Mouse (Mus musculus): ENCODE results near the gene Tmem220. TPM values are rescaled to one million over a fixed set of nuclear protein-coding genes. Genes with fewer than 3 reads are reported as not detected.

Gene Tmem220
- polyA plus RNA-seq, 1 experiment, result 7.8 TPM

- Histone ChIP-seq H3K27ac (replicated peaks; ENCODE audit: low read depth, low read length) (no peak overlapping the region), H3K4me1 (ENCODE audit: control insufficient read depth, insufficient read depth, insufficient read length, low read length) (no peaks in the 10 kb centered on the region), H3K4me3 (ENCODE audit: insufficient read depth, low read depth, low read length) (no peak overlapping the region)
These were observed 47.7 kb downstream of the Tmem220 start for GRCm38 (mm10) chr11:67072615-67073130.

DNA sequence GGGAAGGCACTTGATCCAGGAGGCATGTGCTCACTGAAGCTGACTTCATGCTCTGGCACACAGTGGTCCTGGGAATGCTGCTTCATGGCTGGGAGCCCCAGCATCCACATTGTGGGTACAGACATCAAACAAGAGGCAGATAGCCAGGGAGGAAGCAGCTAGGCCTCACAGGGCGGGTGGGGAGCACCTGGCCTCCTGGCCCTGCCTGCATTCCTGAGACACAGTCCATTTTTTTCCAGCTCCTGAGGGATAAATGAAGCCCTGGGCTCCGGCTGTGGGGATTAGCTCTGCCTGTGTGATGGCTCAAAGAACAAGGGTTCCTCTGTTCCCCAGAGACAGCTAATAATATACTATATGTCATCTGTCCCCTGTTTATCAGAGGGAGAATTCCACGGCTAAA is 50.1 kb downstream of the Tmem220 start:
- H3K27ac ChIP-seq (replicated peaks; ENCODE audit: low read depth, low read length), result no peak overlapping the region
- H3K4me1 ChIP-seq (ENCODE audit: control insufficient read depth, insufficient read depth, insufficient read length, low read length), result no peaks in the 10 kb centered on the region
- no peak overlapping the region for H3K4me3 ChIP-seq (ENCODE audit: insufficient read depth, low read depth, low read length)

GRCm38 (mm10) chr11:67076781-67077180 is 51.8 kb downstream of the Tmem220 start:
- H3K4me3 ChIP-seq (ENCODE audit: insufficient read depth, low read depth, low read length), result no peak overlapping the region
- no peaks in the 10 kb centered on the region for H3K4me1 ChIP-seq (ENCODE audit: control insufficient read depth, insufficient read depth, insufficient read length, low read length)
- H3K27ac ChIP-seq (replicated peaks; ENCODE audit: low read depth, low read length), result no peak overlapping the region

DNA sequence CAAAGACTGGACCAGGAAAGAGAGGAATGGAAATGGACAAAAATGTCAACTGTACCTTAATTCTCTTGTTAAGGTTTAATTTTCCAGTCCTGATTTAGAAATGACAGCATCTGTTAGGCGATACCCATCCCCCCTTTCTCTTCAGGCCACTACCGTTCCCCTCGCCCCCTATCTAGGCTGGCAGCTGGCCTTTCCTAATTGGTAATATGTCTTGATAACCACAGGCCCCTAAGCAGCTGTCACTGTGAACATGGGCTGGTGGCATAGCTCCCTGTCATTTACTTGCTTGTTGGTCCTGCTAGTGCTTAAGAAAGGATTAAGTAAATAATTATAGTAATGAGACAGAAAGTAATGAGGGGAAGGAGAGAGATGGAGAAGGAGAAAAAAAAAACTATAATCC is 52.5 kb downstream of the Tmem220 start:
- H3K4me1 ChIP-seq (ENCODE audit: control insufficient read depth, insufficient read depth, insufficient read length, low read length), result no peaks in the 10 kb centered on the region
- H3K4me3 ChIP-seq (ENCODE audit: insufficient read depth, low read depth, low read length), result no peak overlapping the region
- no peak overlapping the region for H3K27ac ChIP-seq (replicated peaks; ENCODE audit: low read depth, low read length)

- no peak within 1 kb of the TSS for H3K4me3 ChIP-seq (ENCODE audit: insufficient read depth, low read depth, low read length)
- no peak within 1 kb of the TSS for H3K27ac ChIP-seq (replicated peaks; ENCODE audit: low read depth, low read length)
- no peaks in the 10 kb centered on the region for H3K4me1 ChIP-seq (ENCODE audit: control insufficient read depth, insufficient read depth, insufficient read length, low read length)
These were observed 53.0 kb downstream of the Tmem220 start, which contains the start of gene Myh3 for GRCm38 (mm10) chr11:67078000-67078399. Myh3 (plus strand) TSS chr11:67078300.

DNA sequence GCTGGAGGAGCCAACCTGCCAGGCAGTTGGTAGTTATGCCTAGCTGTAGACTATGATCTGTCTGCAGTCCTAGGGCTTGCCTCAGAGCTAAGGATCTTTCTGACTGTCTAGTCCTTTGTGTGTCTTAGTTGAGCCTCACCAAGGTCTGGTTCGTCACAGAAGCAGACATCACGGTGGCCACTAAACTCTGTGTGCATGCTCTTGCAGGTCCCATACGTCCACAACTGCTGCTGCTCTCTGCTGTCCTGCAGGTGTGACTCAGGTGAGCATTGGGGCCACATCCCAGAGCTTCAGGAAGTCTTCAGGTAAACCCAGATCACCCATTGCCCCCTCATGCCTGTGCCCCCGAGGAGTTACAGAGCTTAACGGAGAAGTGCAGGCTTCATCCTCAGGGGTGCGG is 53.9 kb downstream of the Tmem220 start:
- H3K4me1 ChIP-seq (ENCODE audit: control insufficient read depth, insufficient read depth, insufficient read length, low read length), result no peaks in the 10 kb centered on the region
- no peak overlapping the region for H3K4me3 ChIP-seq (ENCODE audit: insufficient read depth, low read depth, low read length)
- H3K27ac ChIP-seq (replicated peaks; ENCODE audit: low read depth, low read length), result no peak overlapping the region

- H3K4me3 ChIP-seq (ENCODE audit: insufficient read depth, low read depth, low read length), result no peak overlapping the region
- H3K4me1 ChIP-seq (ENCODE audit: control insufficient read depth, insufficient read depth, insufficient read length, low read length), result no peaks in the 10 kb centered on the region
- no peak overlapping the region for H3K27ac ChIP-seq (replicated peaks; ENCODE audit: low read depth, low read length)
These were observed 54.8 kb downstream of the Tmem220 start for GRCm38 (mm10) chr11:67079740-67080139.

DNA sequence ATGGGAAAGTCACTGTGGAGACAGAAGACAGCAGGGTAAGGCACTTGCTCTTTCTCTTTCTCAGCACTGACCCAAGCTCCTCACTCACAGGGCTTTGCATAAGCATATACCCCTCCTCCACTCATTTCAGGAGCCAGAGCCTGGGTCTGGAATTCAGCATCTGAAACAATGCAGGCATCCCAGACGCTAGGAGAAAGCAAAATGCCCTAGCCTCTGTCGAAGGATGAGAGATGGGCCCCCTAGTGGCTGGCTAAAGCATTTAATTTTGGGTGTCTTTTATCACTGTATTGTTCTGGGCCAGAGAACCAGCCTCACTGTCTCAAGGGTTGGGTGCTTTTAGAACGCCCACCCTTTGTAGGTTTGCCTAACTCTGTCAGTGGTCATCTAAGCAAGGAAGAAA is 55.2 kb downstream of the Tmem220 start:
- no peaks in the 10 kb centered on the region for H3K4me1 ChIP-seq (ENCODE audit: control insufficient read depth, insufficient read depth, insufficient read length, low read length)
- no peak overlapping the region for H3K27ac ChIP-seq (replicated peaks; ENCODE audit: low read depth, low read length)
- H3K4me3 ChIP-seq (ENCODE audit: insufficient read depth, low read depth, low read length), result no peak overlapping the region

- H3K4me1 ChIP-seq (ENCODE audit: control insufficient read depth, insufficient read depth, insufficient read length, low read length), result no peaks in the 10 kb centered on the region
- H3K4me3 ChIP-seq (ENCODE audit: insufficient read depth, low read depth, low read length), result no peak overlapping the region
- H3K27ac ChIP-seq (replicated peaks; ENCODE audit: low read depth, low read length), result no peak overlapping the region
These were observed 56.2 kb downstream of the Tmem220 start for GRCm38 (mm10) chr11:67081125-67081649.

- Histone ChIP-seq H3K27ac (replicated peaks; ENCODE audit: low read depth, low read length) (no peak overlapping the region), H3K4me1 (ENCODE audit: control insufficient read depth, insufficient read depth, insufficient read length, low read length) (no peaks in the 10 kb centered on the region), H3K4me3 (ENCODE audit: insufficient read depth, low read depth, low read length) (no peak overlapping the region)
These were observed 57.2 kb downstream of the Tmem220 start for GRCm38 (mm10) chr11:67082188-67082587.

GRCm38 (mm10) chr11:67082793-67083192 is 57.8 kb downstream of the Tmem220 start:
- no peak overlapping the region for H3K27ac ChIP-seq (replicated peaks; ENCODE audit: low read depth, low read length)
- no peaks in the 10 kb centered on the region for H3K4me1 ChIP-seq (ENCODE audit: control insufficient read depth, insufficient read depth, insufficient read length, low read length)
- no peak overlapping the region for H3K4me3 ChIP-seq (ENCODE audit: insufficient read depth, low read depth, low read length)

DNA sequence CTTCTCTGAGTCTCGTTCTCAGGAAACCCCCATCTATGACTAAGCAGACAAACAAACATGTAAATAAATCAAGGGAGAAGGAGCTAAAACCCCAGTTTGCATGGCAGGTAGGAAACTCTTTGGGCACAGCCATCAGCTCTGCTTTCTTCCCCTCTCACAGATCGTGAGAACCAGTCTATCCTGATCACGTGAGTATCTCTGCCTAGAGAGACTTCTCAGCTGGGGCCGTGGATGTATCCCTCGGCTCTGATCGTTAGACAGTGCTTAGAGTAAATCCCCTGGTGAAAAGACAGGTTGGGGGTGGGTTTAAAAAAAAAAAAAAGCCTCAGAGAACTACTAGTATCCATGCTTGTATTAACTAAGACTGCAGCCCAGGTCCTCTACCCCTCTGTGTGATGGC is 58.3 kb downstream of the Tmem220 start:
- Histone ChIP-seq H3K4me1 (ENCODE audit: control insufficient read depth, insufficient read depth, insufficient read length, low read length) (no peaks in the 10 kb centered on the region), H3K27ac (replicated peaks; ENCODE audit: low read depth, low read length) (no peak overlapping the region)

DNA sequence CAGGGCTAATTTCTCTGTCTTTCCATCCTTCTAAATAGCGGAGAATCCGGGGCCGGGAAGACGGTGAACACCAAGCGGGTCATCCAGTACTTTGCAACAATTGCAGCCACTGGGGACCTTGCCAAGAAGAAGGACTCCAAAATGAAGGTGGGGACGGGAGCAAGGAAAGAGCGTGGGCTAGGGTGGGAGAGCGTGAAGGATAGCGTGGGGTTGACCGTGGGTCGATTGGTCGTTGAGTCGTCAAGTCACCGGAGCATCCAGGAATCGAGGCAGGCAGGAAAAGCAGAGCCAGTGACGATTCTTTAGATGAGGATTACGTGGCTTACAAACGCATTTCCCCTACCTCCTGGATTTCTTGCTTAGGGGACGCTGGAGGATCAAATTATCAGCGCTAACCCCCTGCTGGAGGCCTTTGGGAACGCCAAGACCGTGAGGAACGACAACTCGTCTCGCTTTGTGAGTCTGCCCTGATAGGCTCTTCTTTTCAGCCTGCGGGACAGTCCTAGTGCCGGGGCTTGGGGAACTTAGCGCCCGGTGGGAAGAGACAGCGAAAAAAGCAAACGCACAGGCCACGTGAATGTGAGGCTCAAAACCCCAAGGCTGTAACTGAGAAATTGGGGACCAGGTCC is 58.9 kb downstream of the Tmem220 start:
- Histone ChIP-seq H3K27ac (replicated peaks; ENCODE audit: low read depth, low read length) (no peak overlapping the region), H3K4me3 (ENCODE audit: insufficient read depth, low read depth, low read length) (no peak overlapping the region), H3K4me1 (ENCODE audit: control insufficient read depth, insufficient read depth, insufficient read length, low read length) (no peaks in the 10 kb centered on the region)

More for the DNA sequence above, 58.3 kb downstream of the Tmem220 start:
- no peak overlapping the region for H3K4me3 ChIP-seq (ENCODE audit: insufficient read depth, low read depth, low read length)

Data from brown adipose tissue, adult 24 weeks (tissue).